Mouse (Mus musculus) erythroblast, adult 5-6 weeks (primary cell): ENCODE data around the gene Shank3. TPM values are rescaled to one million over a fixed set of nuclear protein-coding genes. Genes with fewer than 3 reads are reported as not detected.
A peak's percentile ranks its signal among the peaks of the same experiment; 100 is the strongest.

ENCODE experiments used
- ATAC-seq: replicated peaks from 2 replicates; pipeline ENCODE4 v1.8.0; 2016; ENCODE audit warnings: moderate number of reproducible peaks, mild to moderate bottlenecking, moderate TSS enrichment, inconsistent platforms; ENCODE audit not compliant: poor library complexity, low FRiP score, severe bottlenecking
- total RNA-seq, 2 experiments: library from RNA; stranded (forward) in 1 of 2; stranded (reverse) in 1 of 2; fragments of 150-400 nt in 1 of 2; fragments of 200-764, 138-1000 nt in 1 of 2; gene quantifications; 2 replicates each; pipeline versions ENCODE4 v1.2.3 to v1.2.4; 2015 to 2017; ENCODE audit warnings: low replicate concordance in 2 of 2

The Shank3 gene
- total RNA-seq, 2 experiments from 2014 or later: 0.77 to 1.0 TPM

DNA sequence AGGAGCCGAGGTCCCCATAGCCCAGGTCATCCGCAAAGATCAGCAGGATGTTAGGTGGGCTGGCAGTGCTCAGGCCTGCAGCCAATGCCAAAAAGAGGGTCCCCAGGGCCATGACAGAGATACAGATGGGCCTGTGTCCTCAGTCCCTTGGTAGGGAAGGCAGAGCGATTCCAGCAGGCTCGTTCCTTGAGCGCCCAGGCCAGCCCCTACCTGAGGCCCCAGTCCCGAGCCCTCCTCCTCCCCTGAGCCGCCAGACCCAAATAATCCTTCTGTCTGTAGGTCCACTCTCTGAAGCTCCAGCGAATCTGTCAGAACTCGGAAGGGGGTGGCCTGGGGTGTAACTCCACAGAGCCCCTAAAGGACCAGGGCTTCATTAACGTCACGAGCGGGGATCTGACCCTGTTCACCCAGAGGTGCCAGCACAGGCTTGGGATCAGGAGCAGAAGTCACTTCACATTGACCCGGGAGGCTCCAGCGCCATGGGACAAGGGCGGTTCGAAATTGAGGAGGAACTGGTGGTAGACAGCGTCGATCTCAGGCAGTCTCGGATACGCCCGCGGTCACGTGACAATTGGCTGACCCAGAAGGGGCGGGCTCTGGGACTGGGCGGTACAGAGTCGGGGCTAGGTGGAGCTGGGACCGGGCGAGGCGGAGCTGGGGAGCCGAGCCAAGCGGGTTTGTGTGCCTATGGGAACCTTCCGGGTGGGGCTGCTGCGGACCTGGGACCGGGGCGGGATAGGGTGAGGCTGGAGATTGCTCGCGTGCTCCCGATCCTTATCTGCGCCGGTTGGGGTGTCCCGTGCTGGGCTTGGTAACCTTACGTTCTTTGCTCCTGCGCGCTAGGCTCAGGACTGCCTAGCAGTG lies 23.6 kb upstream of the Shank3 start:
- ATAC-seq: peak; percentile 92

DNA sequence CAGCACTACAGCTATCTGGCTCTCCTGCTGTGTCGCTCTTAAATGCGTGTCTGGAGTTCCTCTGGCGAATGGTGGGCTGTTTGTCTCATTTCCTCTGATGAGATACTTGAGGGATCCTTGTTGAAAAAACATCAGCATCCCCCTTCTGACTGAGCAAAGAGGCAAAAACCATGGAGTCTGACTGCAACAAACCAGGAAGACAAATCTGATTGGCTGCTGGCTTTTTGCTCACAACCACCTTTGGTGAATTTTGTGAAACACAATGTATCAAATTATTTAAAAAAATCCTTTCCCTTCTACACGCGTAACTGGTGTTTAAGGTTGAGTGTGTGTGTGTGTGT lies 23.0 kb upstream of the Shank3 start:
- ATAC-seq: no peak

DNA sequence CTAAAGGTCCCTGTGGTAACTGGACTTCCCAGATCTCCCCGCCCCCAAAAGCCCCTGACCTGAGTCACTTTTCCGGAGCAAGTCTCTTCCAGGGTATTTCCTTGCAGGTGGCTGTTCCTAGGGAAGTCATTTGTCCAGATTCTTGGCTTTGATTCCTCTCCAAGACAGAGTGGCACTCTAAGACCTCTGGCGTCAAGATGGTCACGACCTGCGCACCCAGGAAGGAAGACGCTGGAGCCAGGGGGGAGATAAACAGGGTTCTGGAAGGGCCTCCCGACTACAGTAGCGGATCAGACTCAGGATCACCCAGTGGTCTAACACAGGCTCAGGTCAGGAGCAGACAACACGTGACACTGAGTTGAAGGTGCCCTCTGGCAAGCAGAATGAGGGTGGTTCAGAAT lies 22.3 kb upstream of the Shank3 start, which contains the start of gene Arsa:
Arsa (minus strand) TSS at position 335 of the 401 bp plus-strand sequence.
- ATAC-seq: no peak

DNA sequence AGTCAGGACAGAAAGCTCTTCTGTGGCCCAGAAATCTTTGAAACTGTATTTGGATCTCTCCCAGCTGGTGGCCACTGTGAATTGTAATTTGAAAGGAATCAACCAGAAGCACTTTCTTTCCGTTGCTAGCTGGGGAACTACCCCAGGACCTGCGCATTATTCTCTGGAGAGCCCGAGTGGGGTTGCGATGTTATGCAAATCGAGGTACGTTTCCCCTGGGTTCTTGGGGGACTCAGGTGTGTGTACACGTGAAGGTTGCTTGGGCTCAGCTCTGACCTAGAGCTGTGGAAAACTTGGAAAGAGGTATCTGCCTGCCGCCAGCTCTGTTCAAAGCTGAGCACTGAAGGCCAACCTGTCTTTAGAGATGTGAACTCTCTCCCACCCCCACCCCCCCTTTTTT lies 21.6 kb upstream of the Shank3 start:
- no peak for ATAC-seq

DNA sequence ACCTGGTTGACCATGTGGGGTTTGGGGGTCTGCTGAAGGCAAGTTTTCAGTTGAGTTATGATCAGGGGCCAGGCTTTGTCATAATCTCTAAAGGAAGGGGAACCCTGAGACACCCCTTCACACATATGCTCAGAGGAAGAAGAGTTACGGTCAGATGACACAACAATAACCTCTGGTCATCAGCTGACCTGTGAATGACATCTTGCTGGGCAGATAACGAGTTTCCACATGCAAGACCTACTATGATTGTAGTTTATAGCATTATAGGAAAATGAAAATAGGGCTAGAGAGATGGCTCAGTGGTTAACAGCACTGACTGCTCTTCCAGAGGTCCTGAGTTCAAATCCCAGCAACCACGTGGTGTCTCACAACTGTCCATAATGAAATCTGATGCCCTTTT lies 20.8 kb upstream of the Shank3 start:
- ATAC-seq: no peak

DNA sequence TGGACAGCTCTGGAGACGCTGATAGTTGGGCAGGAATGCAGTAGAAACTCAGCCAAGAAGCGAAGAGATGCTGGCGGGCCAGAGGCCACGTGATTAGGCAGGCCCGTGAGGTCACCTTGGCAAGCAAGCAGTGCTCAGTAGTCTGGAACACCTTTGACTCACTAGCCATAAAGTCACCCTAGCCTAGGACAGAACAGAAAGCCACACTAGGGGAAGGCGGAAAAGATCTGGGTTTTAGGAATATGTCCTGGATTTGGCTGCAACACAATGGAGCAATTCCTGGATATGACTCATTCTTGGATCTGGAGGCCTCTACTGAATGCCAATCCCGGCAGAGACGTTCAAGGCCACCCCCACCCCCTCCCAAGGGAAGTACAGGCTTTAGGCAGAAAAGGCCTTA lies 18.8 kb upstream of the Shank3 start:
- no peak for ATAC-seq

DNA sequence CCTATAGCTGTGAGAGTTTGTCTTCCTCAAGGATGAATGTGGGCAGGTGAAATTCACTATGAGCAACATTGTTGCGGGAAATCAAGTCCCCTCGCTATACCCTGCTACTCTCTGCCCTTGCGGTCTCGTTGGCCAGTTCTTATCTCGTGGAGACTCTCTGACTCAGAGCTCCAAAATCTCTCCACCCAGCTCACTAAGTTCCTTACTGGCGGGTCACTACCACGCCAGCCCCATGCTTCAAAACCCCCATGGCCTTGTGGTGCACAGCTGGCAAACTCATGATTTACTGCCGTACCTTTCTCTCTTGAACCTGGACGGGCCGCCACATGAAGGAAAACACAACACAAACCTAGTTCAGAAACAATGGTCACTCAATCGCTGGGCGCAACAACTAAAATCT lies 11.2 kb upstream of the Shank3 start:
- no peak for ATAC-seq

DNA sequence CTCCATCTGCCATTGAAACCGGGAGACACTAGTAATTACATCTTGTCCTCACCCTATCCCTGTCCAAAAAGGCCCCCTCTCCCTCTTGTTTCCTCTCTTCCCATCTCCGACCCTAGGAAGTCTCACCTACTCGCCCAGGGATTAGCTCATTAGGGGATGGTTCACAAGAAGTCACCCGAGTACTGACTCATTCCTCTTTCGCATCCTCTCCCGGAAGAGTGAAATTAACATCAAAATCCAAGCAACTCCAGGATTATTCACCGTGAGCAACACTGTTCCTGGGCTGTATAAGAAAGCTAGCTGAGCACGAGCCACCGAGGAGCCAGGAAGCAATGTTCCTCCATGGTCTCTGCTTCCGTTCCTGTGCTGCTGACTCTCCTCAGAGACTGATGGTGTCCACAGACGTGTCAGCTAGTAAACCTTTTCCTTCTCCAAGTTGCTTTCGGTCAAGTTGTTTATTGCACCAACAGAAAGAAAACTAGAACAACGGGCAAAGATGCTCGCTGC lies 10.8 kb upstream of the Shank3 start:
- no peak for ATAC-seq

DNA sequence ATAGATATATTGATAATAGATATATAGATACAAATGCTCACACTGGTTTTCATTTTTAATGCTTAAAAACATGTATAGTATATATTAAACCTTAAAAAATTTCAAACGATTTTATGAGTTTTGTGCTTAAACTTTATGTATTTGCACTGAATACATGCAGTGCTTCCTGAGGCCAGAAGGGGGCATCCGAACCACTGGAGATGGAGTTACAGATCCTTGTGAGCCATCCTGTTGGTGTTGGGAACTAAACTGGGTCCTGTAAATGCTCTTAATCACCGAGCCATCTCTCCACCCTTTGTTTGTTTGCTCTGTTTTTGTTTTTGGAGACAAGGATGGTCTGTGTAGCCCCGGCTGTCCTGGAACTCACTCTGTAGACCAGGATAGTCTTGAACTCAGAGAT lies 4.5 kb upstream of the Shank3 start:
- ATAC-seq: no peak

DNA sequence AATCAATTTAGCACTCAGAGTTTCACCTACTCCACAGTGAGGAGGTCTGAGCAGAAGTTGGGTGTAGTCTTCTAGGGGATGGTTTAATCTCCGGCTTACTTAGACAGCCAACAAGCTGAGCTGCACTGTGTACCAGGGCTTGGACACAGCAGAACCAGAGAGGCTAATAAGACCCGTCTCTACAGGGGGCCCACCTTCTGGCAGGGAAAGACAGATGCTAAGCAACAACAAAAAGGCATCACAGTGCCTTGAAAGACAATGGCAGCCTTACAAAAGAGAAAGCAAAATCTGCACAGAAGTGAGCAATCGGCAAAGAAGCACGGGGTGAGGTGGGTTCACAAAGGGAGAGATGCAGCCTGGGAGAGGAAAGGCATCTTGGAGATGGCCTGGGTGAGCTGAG lies 3.3 kb upstream of the Shank3 start:
- ATAC-seq: no peak

DNA sequence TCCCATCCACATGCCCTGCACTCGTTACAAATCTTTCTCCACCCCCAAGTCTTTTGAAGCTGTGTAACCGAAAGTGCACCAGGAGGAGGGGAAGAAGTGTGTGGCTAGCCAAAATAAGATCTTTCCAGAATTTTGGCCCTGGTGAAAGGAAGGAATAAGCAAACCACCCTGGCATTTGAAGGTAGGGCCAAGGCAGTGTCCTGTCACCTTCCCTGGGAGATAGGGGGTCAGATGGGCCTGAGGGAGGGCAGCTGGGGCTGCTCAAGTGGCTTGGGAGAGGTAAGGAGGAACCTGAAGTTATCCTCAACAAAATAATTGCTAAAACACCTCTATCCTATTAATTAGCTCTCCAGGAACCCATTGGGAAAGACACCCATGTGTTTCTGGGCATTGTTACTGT lies 2.6 kb upstream of the Shank3 start:
- ATAC-seq: no peak

DNA sequence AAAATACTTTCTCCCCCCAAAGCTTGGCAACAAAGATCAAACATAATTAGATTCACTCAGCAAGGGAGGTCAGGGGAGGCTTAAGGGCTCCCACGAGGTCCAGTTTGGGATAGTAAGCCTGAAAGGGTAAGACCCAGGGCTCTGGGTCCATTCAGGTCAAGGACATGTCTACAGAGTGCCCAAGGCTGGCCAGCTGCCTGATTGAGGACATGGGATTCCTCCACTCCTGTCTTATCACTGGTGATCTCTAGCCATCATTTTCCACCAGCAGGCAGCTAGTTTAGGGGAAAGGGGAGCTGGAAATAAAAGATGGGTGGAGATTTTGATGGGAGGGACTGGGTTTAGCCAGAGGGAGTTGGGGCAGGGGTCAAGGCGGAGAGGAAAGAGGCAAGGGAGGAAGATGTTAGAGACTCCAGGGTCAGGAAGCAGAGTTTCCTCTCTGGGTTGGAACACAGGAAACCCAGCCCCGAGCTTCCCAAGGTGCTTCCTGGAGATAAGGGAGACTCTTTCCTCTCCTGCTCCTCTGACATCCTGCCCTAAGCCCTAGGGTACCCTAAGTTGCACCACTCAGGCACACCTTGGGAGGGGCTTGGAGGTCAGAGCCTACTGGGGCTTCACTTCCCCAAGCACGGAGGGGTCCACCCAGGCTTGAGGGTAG lies 1.9 kb upstream of the Shank3 start:
- ATAC-seq: no peak

DNA sequence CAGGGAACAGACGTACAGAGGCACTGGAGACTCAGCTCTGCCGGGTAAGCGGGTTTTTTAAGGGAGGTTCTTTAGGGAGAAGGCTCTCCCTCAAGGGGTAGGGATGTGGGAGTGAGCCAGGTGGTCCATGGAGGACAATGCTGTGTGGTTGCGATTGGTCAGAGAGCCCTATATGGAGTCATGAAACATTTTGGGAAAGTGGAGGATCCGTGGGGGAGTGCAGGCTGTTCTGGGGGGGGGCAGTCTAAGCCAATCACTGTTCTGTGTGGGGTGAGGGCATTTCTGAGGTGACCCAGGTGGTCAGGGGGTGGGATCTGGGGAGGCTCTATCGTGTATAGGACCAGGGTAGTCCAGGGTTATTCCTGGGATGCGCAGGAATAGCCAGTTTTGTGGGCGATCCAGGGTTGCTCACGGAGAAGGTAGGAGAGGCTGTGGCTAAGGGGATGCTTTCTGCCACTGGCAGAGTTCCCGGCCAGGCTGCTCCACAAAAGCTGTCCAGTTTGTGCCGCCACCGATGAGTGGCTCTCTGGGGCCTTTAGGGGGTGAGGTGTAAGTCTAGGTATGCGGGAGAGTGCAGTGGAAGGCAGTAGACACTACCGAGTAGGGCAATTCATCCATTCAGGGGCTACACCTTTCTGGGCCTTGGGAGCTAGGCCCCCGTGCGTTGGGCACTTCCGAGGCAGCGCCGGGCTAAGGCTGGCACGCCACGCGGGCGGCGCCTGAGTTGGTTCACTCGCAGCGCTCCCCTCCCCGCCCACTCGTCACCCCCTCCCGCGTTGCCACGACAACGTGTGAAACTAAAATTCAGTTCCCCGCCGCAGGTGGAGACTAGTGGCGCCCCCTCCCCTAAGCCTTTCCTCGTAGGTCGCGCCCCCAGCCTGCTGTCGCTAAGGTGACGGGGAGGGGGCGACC lies 1.1 kb upstream of the Shank3 start:
- ATAC-seq: no peak

DNA sequence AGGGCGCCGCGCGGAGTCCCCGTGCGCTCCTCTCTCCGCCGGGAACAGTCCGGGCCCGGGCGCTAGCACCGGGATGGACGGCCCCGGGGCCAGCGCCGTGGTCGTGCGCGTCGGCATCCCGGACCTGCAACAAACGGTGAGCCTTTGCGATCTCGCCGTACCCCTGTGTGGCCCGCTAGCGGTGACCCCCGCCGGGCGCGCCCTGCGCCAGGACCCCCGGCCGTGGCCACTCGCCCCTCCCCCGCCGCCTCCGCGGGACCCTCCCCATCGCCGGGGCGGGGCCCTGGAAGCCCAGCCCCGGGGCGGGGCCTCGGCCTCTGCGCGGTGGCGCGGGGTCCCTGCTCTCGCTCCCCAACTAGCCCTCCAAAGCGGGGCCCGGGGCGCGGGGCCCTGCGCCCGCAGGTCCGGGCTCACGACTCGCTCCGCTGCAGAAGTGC lies 379 bp downstream of the Shank3 start:
- no peak for ATAC-seq

DNA sequence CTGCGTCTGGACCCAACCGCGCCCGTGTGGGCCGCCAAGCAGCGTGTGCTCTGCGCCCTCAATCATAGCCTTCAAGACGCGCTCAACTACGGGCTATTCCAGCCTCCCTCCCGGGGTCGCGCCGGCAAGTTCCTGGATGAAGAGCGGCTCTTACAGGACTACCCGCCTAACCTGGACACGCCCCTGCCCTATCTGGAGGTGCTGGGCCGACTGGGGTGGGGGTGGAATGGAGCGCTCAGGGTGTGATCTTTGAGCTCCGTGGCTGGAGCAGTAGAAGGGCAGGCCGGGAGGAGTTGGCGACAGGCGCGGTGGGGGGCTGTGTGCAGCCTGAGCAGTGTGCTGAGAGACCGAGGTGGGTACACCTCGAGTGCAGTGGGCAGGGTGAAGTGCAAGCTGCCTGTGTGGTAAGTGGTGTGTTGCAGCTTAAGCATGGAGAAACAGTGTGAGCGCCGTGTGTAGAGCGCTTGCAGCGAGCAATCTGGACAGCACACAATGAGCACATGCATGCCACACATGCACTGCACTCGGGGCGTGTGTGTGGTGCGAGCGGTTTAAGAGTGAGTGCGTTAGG lies 883 bp downstream of the Shank3 start:
- peak; percentile 35 for ATAC-seq

DNA sequence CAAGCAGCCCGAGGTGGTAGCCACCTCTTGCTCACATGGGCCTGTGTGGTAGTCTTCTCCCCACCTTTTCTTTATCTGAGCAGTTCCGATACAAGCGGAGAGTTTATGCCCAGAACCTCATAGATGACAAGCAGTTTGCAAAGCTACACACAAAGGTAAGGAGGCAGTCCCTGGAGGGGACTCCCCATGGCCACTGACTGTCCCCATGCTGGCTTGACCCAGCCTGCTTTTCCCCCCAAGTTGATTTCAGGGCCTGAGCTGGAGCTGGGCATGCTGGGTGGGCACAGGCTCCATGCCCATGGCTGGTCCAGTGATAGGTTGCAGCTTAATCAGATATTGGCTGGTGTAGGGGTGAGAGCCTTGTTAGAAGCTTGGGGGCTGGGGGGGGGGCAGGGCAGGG lies 1.9 kb downstream of the Shank3 start:
- no peak for ATAC-seq

DNA sequence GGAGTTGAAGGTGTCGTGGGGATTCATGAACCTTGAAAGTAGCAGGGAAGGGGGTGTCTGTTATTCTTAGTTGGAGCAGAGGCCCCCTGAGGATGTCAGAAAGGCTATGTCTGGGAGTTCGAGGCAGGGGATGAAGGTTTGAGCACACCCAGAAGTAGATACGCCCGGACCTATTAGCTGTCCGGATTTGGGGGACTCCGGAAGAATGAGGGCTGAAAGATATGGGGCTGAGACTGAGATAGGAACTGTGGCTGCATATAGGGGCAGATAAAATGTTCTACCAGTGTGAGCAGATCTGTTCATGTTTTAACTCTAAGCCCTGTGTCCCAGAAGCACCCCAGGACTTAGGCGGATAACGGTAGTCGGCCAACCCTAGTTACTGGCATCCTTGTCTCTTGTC lies 5.4 kb downstream of the Shank3 start:
- ATAC-seq: no peak

DNA sequence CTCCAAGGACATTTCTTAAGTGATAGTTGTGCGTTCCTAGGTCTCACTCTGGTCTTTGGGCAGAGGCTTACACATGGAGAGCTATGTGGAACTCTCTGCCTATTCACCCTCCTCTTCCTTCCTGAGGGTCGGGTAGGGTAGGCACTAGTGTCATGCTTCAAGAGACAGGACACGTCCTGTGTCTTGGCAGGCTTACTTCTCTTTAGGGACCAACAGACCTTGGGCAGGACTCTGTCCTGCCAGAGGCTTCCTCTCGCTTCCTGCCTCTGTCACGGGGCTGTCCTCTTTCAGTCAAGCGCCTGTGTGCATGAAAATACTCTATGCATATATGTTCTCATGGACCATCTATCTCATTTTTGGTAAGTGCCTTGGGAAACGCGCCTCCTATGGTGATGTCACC lies 8.3 kb downstream of the Shank3 start:
- ATAC-seq: no peak

DNA sequence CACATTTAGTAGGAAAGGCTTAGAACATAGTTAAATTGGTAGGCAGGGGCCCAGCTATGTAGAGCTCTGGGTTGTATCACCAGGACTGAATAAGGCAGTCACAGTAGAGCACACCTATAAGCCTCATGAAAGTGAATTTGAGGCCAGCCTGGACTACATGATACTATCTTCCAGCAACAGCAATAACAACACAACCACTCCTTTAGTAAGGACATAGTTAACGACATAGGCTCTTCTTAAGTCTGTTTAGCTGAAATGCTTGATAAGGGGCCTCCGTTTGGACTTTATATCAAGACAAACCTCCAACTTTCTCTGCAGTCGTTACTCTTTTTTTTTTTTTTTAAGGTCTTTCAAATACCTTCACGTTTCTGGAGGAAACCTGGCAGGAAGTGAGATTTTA lies 13.3 kb downstream of the Shank3 start:
- peak; percentile 52; the same call in 1 of the 2 replicates for ATAC-seq

DNA sequence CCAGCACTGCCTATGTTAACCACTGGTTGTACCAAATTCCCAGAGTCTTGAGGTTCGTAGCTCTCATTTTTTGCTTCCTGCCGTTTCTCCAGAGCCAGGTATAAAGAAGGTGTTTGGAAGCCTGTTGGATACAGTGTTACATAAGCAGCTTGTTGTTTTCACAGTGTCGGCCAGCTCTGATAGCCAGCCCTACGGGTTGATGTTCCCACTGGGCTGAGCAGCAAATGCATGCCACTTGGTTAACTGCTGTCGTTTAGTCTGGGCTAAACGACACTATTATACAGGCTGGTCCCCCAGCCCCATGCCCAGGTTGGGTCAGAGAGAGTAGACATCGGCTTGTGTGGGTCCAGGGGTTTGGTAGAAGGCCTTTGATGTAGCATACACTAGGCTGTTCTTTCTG lies 22.5 kb downstream of the Shank3 start:
- ATAC-seq: no peak
